8 mouse cellular contexts compared by ENCODE assay signal in the genomic region with DNA sequence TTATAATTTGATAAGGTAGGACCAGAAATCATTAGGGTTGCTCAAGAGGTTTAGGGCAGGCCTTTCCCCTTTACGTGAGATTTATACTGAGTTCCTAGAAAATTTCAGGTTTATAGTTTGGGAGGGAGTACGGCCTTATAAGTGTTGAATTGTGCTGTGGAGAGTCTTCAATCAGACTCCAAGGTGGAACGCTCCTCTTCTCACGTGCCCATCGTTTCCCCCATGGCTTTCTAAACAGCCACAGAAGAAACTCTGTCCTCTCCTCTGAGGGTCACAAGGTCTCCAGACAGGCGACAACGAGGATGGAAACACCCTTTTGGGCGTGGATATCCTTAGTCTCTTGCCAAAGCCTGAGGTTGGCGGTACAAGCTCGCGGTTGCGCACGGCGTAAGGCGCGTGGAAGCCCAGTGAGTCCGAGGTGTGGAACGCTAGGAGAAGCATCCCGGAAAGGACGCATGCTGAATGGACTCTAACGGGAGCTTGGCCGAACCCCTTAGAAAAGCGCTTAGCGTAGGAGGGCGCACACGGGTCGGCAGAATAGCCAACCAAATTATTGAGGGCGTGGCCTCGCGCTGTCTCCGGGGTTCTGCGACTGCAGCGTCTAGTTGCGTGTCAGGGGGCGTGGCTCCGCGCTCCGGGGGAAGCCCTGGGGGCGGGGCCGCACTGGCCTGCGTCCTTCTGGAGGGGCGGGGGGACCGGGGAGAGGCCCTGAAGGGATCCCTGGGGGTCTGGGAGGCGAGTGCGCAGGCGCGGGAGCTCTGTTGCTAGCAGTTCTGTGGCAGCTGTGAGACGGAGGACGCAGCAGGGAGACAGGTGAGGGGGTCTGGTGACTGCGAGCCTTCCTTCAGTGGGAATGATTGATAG. TPM values are rescaled to one million over a fixed set of nuclear protein-coding genes. Genes with fewer than 3 reads are reported as not detected.
DNase-seq lines count a peak whose midpoint lies in the region; ATAC-seq lines count a peak whose summit lies in the region.

A gene (plus strand): TSS at position 738 of the 864 bp plus-strand sequence.

- H3K36me3 ChIP-seq in hindbrain, embryonic 12.5 days = peaks cover 6% of the 10 kb centered on the region; the same call in 1 of the 2 replicates

- ATAC-seq in hindbrain, embryonic 12.5 days (ENCODE audit: low FRiP score) = peak; percentile 74

- peaks cover 25% of the 10 kb centered on the region for H3K4me1 ChIP-seq in hindbrain, embryonic 12.5 days

- H3K4me2 ChIP-seq in hindbrain, embryonic 12.5 days (replicated peaks) = peak within 1 kb of the TSS; percentile 75

- no peaks in the 10 kb centered on the region for H3K9me3 ChIP-seq in hindbrain, embryonic 12.5 days (replicated peaks)

- H3K27ac ChIP-seq in hindbrain, embryonic 12.5 days = peak within 1 kb of the TSS; percentile 84

- H3K27me3 ChIP-seq in hindbrain, embryonic 12.5 days = no peaks in the 10 kb centered on the region

- 4% methylated on average over 50 of the region's 50 CpGs for WGBS in hindbrain, embryonic 12.5 days

- H3K4me3 ChIP-seq in hindbrain, embryonic 12.5 days = peak within 1 kb of the TSS; percentile 51

- peak within 1 kb of the TSS; percentile 67 for H3K9ac ChIP-seq in hindbrain, embryonic 12.5 days

- DNase-seq in MN1 (ENCODE audit: low spot score) = peak; percentile 97
- DNase-seq in cerebellum, adult 9-10 months = peak; percentile 96
- peak; percentile 93 to 98 for DNase-seq in frontal cortex, adult 2 months (ENCODE audit: extremely low spot score in 1 of 2, low spot score in 1 of 2)
- peak; percentile 97 to 99 for DNase-seq in layer of hippocampus, postnatal 14 days (ENCODE audit: low spot score in 2 of 2)
- DNase-seq in lung, postnatal 14 days = peak; percentile 98
- peak; percentile 92 for DNase-seq in retina, adult 2 months (ENCODE audit: low read depth, low spot score)
- peak; percentile 99 for DNase-seq in thymus, postnatal 36 days

RNA-seq across cellular contexts. Expression of the gene that starts here (rescaled TPM):
- polyA plus RNA-seq in frontal cortex, adult 2 months (2012; rRNA removed) = 7.3 and 7.6 TPM in 2 replicates
- 15.5 and 19.7 TPM in 2 replicates for polyA plus RNA-seq in hindbrain, embryonic 12.5 days (2016; fragmentation: Nextera tagmentation; extraction: Ambion mirVana)
- total RNA-seq in layer of hippocampus, postnatal 14 days (2021) = 10 to 100 TPM; 13.7 to 13.8 TPM

Comparison
In these comparisons a context has a peak if more than half of its experiments do, and no peak if none do; other contexts are left out.
1. Peak in every context shown above with its lines: DNase-seq, ATAC-seq, H3K4me3 ChIP-seq and H3K27ac ChIP-seq.